Mouse (Mus musculus) G1E (cell line): ENCODE results near the gene Pou2f2.

ENCODE experiments used
- CTCF ChIP-seq: IDR thresholded peaks from 2 replicates; pipeline ENCODE4 v1.5.1; 2012; ENCODE audit warnings: low read depth, low read length, inconsistent platforms, mixed read lengths
- GATA1 ChIP-seq: IDR thresholded peaks from 2 replicates; pipeline ENCODE4 v1.6.1; 2012; ENCODE audit warnings: borderline replicate concordance, low read length, inconsistent platforms, mixed read lengths
- GATA2 ChIP-seq: IDR thresholded peaks from 2 replicates; pipeline ENCODE4 v1.6.1; 2012; ENCODE audit warnings: low read depth, low read length, inconsistent platforms, borderline replicate concordance
- POLR2AphosphoS5 ChIP-seq: IDR thresholded peaks from 2 replicates; pipeline ENCODE4 v1.6.1; 2012; ENCODE audit warnings: low read depth, low read length, inconsistent platforms; ENCODE audit not compliant: insufficient replicate concordance
- TAL1 ChIP-seq: conservative IDR thresholded peaks from 2 replicates; pipeline ENCODE4 v1.6.1; 2012; ENCODE audit warnings: low read depth, low read length, inconsistent platforms, mixed read lengths

DNA sequence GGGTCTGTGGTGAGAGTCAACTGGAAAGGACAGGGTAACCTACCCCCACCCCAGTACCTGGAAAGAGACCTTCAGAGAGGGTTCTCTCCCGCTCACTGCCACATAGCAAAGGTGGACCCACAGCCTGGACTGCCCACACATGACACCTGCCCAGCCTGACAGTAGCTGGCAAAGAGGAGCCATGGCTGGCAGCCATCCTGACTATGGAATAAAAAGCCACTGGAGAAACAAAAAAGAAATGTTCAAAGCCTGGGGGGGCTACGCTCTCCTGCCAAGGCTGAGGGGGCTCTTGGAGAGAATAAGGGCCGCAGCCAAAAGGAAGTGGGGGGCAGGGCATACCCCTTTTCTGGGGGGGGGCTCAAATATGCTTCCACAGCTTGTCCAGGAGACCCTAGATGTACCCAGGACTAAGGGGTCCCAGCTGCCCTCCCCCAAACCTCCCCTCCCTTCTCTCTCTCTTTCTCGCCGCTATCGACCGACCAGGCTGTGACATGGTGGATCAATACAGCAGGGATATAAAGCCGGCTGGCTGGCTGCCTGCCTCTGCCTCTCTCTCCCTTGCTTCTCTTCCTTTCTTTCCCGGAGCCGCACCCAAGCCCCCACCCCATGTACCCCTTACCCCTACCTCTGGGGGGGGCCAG, 27.5 kb downstream of the Pou2f2 start:
- TF ChIP-seq CTCF (no peak), TAL1 (no peak), GATA1 (no peak), POLR2AphosphoS5 (no peak), GATA2 (no peak)
